Mouse (Mus musculus) liver, postnatal 0 days (tissue): ENCODE data around the gene Rpl5. TPM values are rescaled to one million over a fixed set of nuclear protein-coding genes. Genes with fewer than 3 reads are reported as not detected.

ENCODE experiments used
- ATAC-seq: fragments of 200-750 bp; cut with Nextera tagmentation; 2 replicates; pipeline ENCODE4 v1.8.0; 2017; ENCODE audit warnings: mild to moderate bottlenecking, moderate library complexity
- DNase-seq: peaks from one replicate; pipeline ENCODE4 v3.0.0-alpha.2; 2016
- H3K27ac ChIP-seq: fragments of 300-500 bp; sonication (generic); 2 replicates; pipeline ENCODE4 v1.5.1; 2014; ENCODE audit warnings: antibody characterized with exemption, moderate library complexity, mild to moderate bottlenecking, low read depth
- H3K27me3 ChIP-seq: fragments of 300-500 bp; sonication (generic); 2 replicates; pipeline ENCODE4 v1.6.1; 2014; ENCODE audit warnings: low read length, control low read depth, mixed read lengths; ENCODE audit not compliant: insufficient read depth
- H3K36me3 ChIP-seq: fragments of 300-500 bp; sonication (generic); replicated peaks from 2 replicates; pipeline ENCODE4 v1.6.1; 2014; ENCODE audit warnings: mild to moderate bottlenecking, control low read depth, low read length, moderate library complexity, mixed read lengths; ENCODE audit not compliant: insufficient read depth
- H3K4me1 ChIP-seq: fragments of 300-500 bp; sonication (generic); 2 replicates; pipeline ENCODE4 v1.6.1; 2014; ENCODE audit warnings: antibody characterized with exemption, mild to moderate bottlenecking, control low read depth; ENCODE audit not compliant: insufficient read depth
- H3K4me2 ChIP-seq: fragments of 300-500 bp; sonication (generic); 2 replicates; pipeline ENCODE4 v1.6.1; 2014; ENCODE audit warnings: low read depth, mild to moderate bottlenecking, low read length, moderate library complexity, mixed read lengths
- H3K4me3 ChIP-seq: fragments of 300-500 bp; sonication (generic); 2 replicates; pipeline ENCODE4 v1.5.1; 2014; ENCODE audit warnings: low read depth, low read length
- H3K9ac ChIP-seq: fragments of 300-500 bp; sonication (generic); replicated peaks from 2 replicates; pipeline ENCODE4 v1.6.1; 2014; ENCODE audit warnings: mild to moderate bottlenecking, moderate library complexity
- H3K9me3 ChIP-seq: fragments of 300-500 bp; sonication (generic); 2 replicates; pipeline ENCODE4 v1.6.1; 2016; ENCODE audit warnings: mild to moderate bottlenecking, control low read depth, low read length, mixed read lengths
- CTCF ChIP-seq: sonication (generic); IDR thresholded peaks from 2 replicates; pipeline ENCODE4 v1.5.1; 2016; ENCODE audit warnings: antibody characterized with exemption, low read depth
- EP300 ChIP-seq: IDR thresholded peaks from 2 replicates; pipeline ENCODE4 v1.6.1; 2016; ENCODE audit warnings: antibody characterized with exemption, low read depth, mild to moderate bottlenecking
- WGBS: fragments of 180-500 bp; shearing (Covaris S2); extraction: QIAGEN DNeasy Blood & Tissue Kit; methylation state at CpG from one replicate; pipeline ENCODE4 v1.1.7; 2014; ENCODE audit not compliant: insufficient replicate concordance; 5-methylcytosine and 5-hydroxymethylcytosine counted together
- polyA plus RNA-seq: library from polyadenylated mRNA; unstranded; fragments of >200 nt; fragmentation: Nextera tagmentation; extraction: Ambion mirVana; gene quantifications from 2 replicates; pipeline ENCODE4 v1.2.1, GENCODE M21; 2015

Rpl5 gene
- polyA plus RNA-seq, 1 experiment from 2014 or later: 20.2 TPM

- no peaks in the 10 kb centered on the region for H3K36me3 ChIP-seq
- no peak overlapping the region for H3K27ac ChIP-seq
- no peaks in the 10 kb centered on the region for H3K4me1 ChIP-seq
- H3K9ac ChIP-seq: no peak overlapping the region
- TF ChIP-seq CTCF: no peak
- no peak for TF ChIP-seq EP300
- no peaks in the 10 kb centered on the region for H3K27me3 ChIP-seq
- H3K4me3 ChIP-seq: no peak overlapping the region
- DNase-seq (no peak), ATAC-seq (no peak)
- no peaks in the 10 kb centered on the region for H3K9me3 ChIP-seq
- 74% methylated on average over 2 of the region's 2 CpGs for WGBS
- no peak overlapping the region for H3K4me2 ChIP-seq
These were observed 38.6 kb downstream of the Rpl5 start for GRCm38 (mm10) chr5:107938886-107939285.

- Histone ChIP-seq H3K27me3 (no peaks in the 10 kb centered on the region), H3K36me3 (no peaks in the 10 kb centered on the region), H3K9ac (no peak overlapping the region), H3K4me2 (no peak overlapping the region), H3K4me3 (no peak overlapping the region), H3K4me1 (no peaks in the 10 kb centered on the region), H3K9me3 (no peaks in the 10 kb centered on the region), H3K27ac (no peak overlapping the region)
- no peak for TF ChIP-seq CTCF
- no peak for TF ChIP-seq EP300
- ATAC-seq: no peak
- WGBS: 60% methylated on average over 3 of the region's 3 CpGs
- DNase-seq: no peak
These were observed 39.4 kb downstream of the Rpl5 start for GRCm38 (mm10) chr5:107939701-107940100.

GRCm38 (mm10) chr5:107941222-107941621 is 40.9 kb downstream of the Rpl5 start:
- Histone ChIP-seq H3K36me3 (no peaks in the 10 kb centered on the region), H3K9ac (no peak overlapping the region), H3K27me3 (no peaks in the 10 kb centered on the region), H3K4me3 (no peak overlapping the region), H3K4me1 (no peaks in the 10 kb centered on the region), H3K4me2 (no peak overlapping the region), H3K27ac (no peak overlapping the region), H3K9me3 (no peaks in the 10 kb centered on the region)
- WGBS: 58% methylated on average over 6 of the region's 6 CpGs
- DNase-seq (no peak), ATAC-seq (no peak)
- TF ChIP-seq CTCF (no peak), EP300 (no peak)

GRCm38 (mm10) chr5:107942941-107943340 is 42.6 kb downstream of the Rpl5 start:
- no peak for DNase-seq
- Histone ChIP-seq H3K4me1 (0 out of 2 replicates have a peak, but pooled peaks cover 3% of the 10 kb centered on the region), H3K9ac (no peak overlapping the region), H3K4me3 (no peak overlapping the region), H3K36me3 (no peaks in the 10 kb centered on the region), H3K4me2 (no peak overlapping the region), H3K9me3 (no peaks in the 10 kb centered on the region), H3K27ac (no peak overlapping the region), H3K27me3 (no peaks in the 10 kb centered on the region)
- no peak for ATAC-seq
- 62% methylated on average over 1 of the region's 1 CpGs for WGBS
- no peak for TF ChIP-seq EP300

DNA sequence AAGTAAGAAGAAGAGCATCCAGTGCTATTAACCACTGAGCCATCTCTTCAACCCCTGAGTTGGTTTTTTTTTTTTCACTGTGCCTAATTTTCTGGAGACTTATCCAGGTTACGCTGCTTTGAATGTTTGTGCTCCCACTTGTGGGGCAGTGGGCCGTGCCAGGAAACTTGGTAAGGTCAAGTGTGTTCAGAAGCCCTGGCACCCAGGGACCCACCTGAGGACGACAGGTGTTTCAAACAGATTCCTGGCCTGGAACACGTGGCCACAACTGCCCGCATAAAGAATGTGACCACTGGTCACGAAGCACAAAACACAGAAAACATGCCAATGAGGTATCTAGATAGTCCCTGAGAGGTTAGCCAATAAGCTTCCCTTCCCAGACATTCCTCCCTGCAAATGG is 43.2 kb downstream of the Rpl5 start:
- Histone ChIP-seq H3K4me3 (no peak overlapping the region), H3K27me3 (no peaks in the 10 kb centered on the region), H3K9me3 (no peaks in the 10 kb centered on the region), H3K4me1 (0 out of 2 replicates have a peak, but pooled peaks cover 3% of the 10 kb centered on the region), H3K4me2 (no peak overlapping the region), H3K27ac (no peak overlapping the region), H3K36me3 (no peaks in the 10 kb centered on the region), H3K9ac (no peak overlapping the region)
- DNase-seq: no peak
- no peak for TF ChIP-seq EP300
- no peak for TF ChIP-seq CTCF
- WGBS: 82% methylated on average over 6 of the region's 6 CpGs
- no peak for ATAC-seq

GRCm38 (mm10) chr5:107946475-107946874 is 46.2 kb downstream of the Rpl5 start:
- no peak overlapping the region for H3K9ac ChIP-seq
- no peaks in the 10 kb centered on the region for H3K27me3 ChIP-seq
- TF ChIP-seq EP300 (no peak), CTCF (no peak)
- no peak overlapping the region for H3K27ac ChIP-seq
- DNase-seq: no peak
- H3K9me3 ChIP-seq: no peaks in the 10 kb centered on the region
- no peak overlapping the region for H3K4me2 ChIP-seq
- peaks cover 11% of the 10 kb centered on the region for H3K4me1 ChIP-seq
- H3K4me3 ChIP-seq: no peak overlapping the region
- ATAC-seq: no peak
- H3K36me3 ChIP-seq: no peaks in the 10 kb centered on the region
- WGBS: 32% methylated on average over 1 of the region's 1 CpGs

- Histone ChIP-seq H3K27me3 (no peaks in the 10 kb centered on the region), H3K4me2 (no peak overlapping the region), H3K9me3 (no peaks in the 10 kb centered on the region), H3K36me3 (no peaks in the 10 kb centered on the region), H3K27ac (no peak overlapping the region), H3K4me3 (no peak overlapping the region), H3K9ac (no peak overlapping the region), H3K4me1 (peaks cover 11% of the 10 kb centered on the region)
- no peak for TF ChIP-seq EP300
- TF ChIP-seq CTCF: no peak
- DNase-seq (no peak), ATAC-seq (no peak)
- WGBS: 73% methylated on average over 2 of the region's 2 CpGs
These were observed 47.2 kb downstream of the Rpl5 start for GRCm38 (mm10) chr5:107947548-107947947.
